Mouse (Mus musculus): ENCODE results near the gene Foxa3. TPM values are rescaled to one million over a fixed set of nuclear protein-coding genes. Genes with fewer than 3 reads are reported as not detected.

Gene Foxa3
- total and polyA plus RNA-seq, 3 experiments = not detected

DNA sequence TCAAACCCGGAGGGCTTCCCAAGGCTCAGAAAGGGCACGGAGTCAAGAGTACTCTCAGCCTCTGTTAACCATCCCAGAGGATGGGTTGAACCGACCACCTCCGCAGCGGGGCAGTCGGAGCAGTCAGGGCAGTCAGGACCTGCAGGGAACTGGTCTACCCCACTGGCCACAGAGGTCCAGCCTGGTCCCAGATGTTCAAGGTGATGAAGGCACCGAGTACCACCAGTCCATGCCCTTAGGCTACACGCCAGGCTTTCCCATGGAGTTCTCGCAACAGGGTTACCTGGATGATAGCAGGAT is 31.4 kb upstream of the Foxa3 start:
- Histone ChIP-seq H3K36me3 (ENCODE audit: control insufficient read depth in 1 of 2, insufficient read depth in 2 of 2, low read length in 2 of 2) (no peaks in the 10 kb centered on the region), H3K4me1 (ENCODE audit: control insufficient read depth in 1 of 2, insufficient read depth in 2 of 2, low read length in 2 of 2) (no peaks in the 10 kb centered on the region), H3K27me3 (ENCODE audit: control insufficient read depth in 1 of 2, insufficient read depth in 2 of 2, low read length in 2 of 2) (no peaks in the 10 kb centered on the region), H3K27ac (ENCODE audit: control insufficient read depth, low read depth, low read length) (no peak overlapping the region), H3K4me3 (ENCODE audit: control insufficient read depth in 1 of 2, insufficient read depth in 1 of 2, low read depth in 2 of 2, low read length in 2 of 2) (no peak overlapping the region), H3K79me2 (ENCODE audit: control insufficient read depth, insufficient read depth, low read length, poor library complexity) (no peaks in the 10 kb centered on the region), H3K9me3 (replicated peaks; ENCODE audit: insufficient read depth, low read length) (no peaks in the 10 kb centered on the region), H3K9ac (ENCODE audit: control insufficient read depth, low read depth, low read length, poor library complexity, severe bottlenecking) (no peak overlapping the region)
- no peak for TF ChIP-seq MAZ (IDR thresholded peaks at IDR 0.05; ENCODE audit: low read depth, low read length)
- TF ChIP-seq ETS1 (IDR thresholded peaks at IDR 0.05; ENCODE audit: low read depth, low read length) = no peak
- TF ChIP-seq CHD1 (IDR thresholded peaks at IDR 0.05; ENCODE audit: low read depth, low read length) = no peak
- TF ChIP-seq USF1 (IDR thresholded peaks at IDR 0.05; ENCODE audit: low read depth, low read length) = no peak
- no peak for TF ChIP-seq KAT2A (conservative IDR thresholded peaks at IDR 0.05; ENCODE audit: low read depth, low read length)
- no peak for TF ChIP-seq EP300 (IDR thresholded peaks at IDR 0.05; ENCODE audit: low read depth in 1 of 2, low read length in 2 of 2)
- TF ChIP-seq GABPA (IDR thresholded peaks at IDR 0.05; ENCODE audit: low read depth, low read length) = no peak
- TF ChIP-seq POLR2A (IDR thresholded peaks at IDR 0.05; ENCODE audit: control insufficient read depth in 1 of 2, insufficient read depth in 1 of 2, low read depth in 1 of 2, low read length in 2 of 2, poor library complexity in 1 of 2) = no peak
- no peak for TF ChIP-seq BHLHE40 (IDR thresholded peaks at IDR 0.05; ENCODE audit: borderline replicate concordance, low read depth, low read length)
- TF ChIP-seq POLR2AphosphoS2 (IDR thresholded peaks at IDR 0.05; ENCODE audit: low read length) = no peak
- no peak for TF ChIP-seq ZMIZ1 (IDR thresholded peaks at IDR 0.05; ENCODE audit: low read depth, low read length)
- TF ChIP-seq TCF12 (IDR thresholded peaks at IDR 0.05; ENCODE audit: low read depth, low read length) = no peak
- no peak for TF ChIP-seq NELFE (IDR thresholded peaks at IDR 0.05; ENCODE audit: low read depth, low read length)
- TF ChIP-seq NRF1 (IDR thresholded peaks at IDR 0.05; ENCODE audit: insufficient read depth, low read depth, low read length, poor library complexity, severe bottlenecking) = no peak
- no peak for DNase-seq (ENCODE audit: low read depth, low spot score)

DNA sequence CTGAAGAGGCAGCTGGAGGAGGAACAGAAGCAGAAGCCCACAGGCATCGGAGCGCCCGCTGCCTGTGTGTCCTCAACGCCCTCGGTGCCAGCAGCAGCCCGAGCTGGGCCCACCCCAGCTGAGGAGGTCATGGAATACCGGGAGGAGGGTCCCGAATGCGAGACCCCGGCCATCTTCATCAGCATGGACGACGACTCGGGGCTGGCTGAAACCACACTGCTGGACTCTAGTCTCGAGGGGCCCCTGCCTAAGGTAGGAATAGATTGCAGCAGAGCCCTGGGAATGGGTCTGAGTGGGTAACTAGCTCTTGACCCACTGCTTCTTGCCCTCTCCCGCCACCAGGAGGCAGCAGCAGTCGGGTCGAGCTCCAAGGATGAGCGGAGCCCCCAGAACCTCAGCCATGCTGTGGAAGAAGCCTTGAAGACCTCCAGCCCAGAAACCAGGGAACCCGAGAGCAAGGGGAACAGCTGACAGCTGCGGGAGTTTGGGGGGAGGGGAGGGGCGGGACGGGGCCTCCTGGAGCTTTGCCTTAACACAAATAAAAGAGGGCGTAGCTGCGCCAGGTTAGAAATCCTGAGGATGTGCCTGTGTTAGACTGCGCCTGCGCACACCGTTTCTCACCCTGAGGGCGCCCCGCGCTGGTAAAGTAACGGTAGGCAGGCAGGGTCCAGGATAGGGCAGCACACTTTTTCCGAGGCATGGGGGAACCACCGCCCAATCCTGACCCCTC is 30.9 kb upstream of the Foxa3 start, which contains the start of gene Rsph6a:
Gene Rsph6a (plus strand): TSS at position 644 of the 730 bp plus-strand sequence.
- TF ChIP-seq CTCF (IDR thresholded peaks at IDR 0.05 in 2 of 3, conservative IDR thresholded peaks at IDR 0.05 in 1 of 3; ENCODE audit: control insufficient read depth in 1 of 3, insufficient read depth in 1 of 3, low read depth in 2 of 3, low read length in 3 of 3, poor library complexity in 1 of 3, severe bottlenecking in 1 of 3) (peak; percentile 36 to 70 (median 46); a peak in 5 of 6 replicates), HCFC1 (IDR thresholded peaks at IDR 0.05; ENCODE audit: low read depth, low read length) (no peak)
- no peak within 1 kb of the TSS for H3K9ac ChIP-seq (ENCODE audit: control insufficient read depth, low read depth, low read length, poor library complexity, severe bottlenecking)
- no peaks in the 10 kb centered on the region for H3K27me3 ChIP-seq (ENCODE audit: control insufficient read depth in 1 of 2, insufficient read depth in 2 of 2, low read length in 2 of 2)
- no peak within 1 kb of the TSS for H3K27ac ChIP-seq (ENCODE audit: control insufficient read depth, low read depth, low read length)
- no peaks in the 10 kb centered on the region for H3K79me2 ChIP-seq (ENCODE audit: control insufficient read depth, insufficient read depth, low read length, poor library complexity)
- H3K4me1 ChIP-seq (ENCODE audit: control insufficient read depth in 1 of 2, insufficient read depth in 2 of 2, low read length in 2 of 2) = no peaks in the 10 kb centered on the region
- no peak within 1 kb of the TSS for H3K4me3 ChIP-seq (ENCODE audit: control insufficient read depth in 1 of 2, insufficient read depth in 1 of 2, low read depth in 2 of 2, low read length in 2 of 2)
- no peaks in the 10 kb centered on the region for H3K9me3 ChIP-seq (replicated peaks; ENCODE audit: insufficient read depth, low read length)
- H3K36me3 ChIP-seq (ENCODE audit: control insufficient read depth in 1 of 2, insufficient read depth in 2 of 2, low read length in 2 of 2) = no peaks in the 10 kb centered on the region; a peak in 1 of 4 replicates
- peak; percentile 35 for DNase-seq (ENCODE audit: low read depth, low spot score)

Data from MEL (cell line).